Mouse (Mus musculus) cerebellum, postnatal 4 days (tissue): ENCODE measurements around the gene Lyrm1.
A peak's percentile ranks its signal among the peaks of the same experiment; 100 is the strongest.

Experiments used
- DNase-seq, 2 experiments: peaks; one replicate each; pipeline ENCODE4 v3.0.0; 2022; ENCODE audit warnings: low spot score in 2 of 2, mixed read lengths in 1 of 2

Lyrm1 gene

GRCm38 (mm10) chr7:119895639-119896512 lies at the start of gene Lyrm1, which contains the start of gene Dcun1d3:
Gene Lyrm1 (plus strand): TSS chr7:119895861.
Gene Dcun1d3 (minus strand): TSS chr7:119896298.
- peak; percentile 97 to 99 for DNase-seq

DNA sequence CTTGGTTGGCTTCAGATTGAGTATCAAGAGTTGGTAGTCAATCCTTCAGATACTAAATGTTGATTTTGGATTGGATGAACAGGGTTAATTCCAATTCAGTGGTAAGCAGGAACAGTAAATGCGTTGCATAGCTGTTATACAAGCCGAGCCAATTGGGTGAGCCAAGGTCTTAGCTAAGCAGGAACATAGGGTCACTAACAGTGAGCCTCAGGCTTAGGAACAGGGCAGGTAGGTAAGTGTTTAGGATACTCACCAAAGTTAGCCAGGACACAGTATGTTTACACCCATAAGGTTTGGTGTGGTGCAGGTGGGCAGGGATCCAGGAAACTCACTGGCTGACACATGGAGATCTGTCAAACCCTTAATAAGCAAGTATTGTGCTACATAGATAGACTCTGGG lies 48.3 kb upstream of the Lyrm1 start:
- no peak for DNase-seq

DNA sequence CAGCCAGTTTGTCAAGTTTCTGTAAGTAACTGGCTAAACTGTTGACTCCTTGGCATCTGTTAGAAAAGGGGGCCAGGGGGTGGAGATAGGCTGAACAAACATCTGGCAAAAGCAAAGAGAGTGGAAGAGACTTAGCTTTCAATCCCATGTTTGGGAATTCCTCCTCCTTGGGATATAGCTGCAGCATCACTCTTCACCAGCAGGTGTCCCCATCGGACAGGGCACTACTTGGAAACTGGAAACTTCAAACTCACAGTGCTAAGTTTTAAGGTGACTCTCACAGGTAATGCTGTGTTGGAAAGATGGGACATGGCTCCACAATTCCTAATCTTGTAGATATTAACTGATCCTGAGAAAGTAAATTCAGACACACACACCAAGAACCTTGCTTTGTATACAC lies 46.6 kb upstream of the Lyrm1 start:
- DNase-seq = peak; percentile 47 to 74

- no peak for DNase-seq
These were observed 44.9 kb upstream of the Lyrm1 start for GRCm38 (mm10) chr7:119850737-119851136.

DNA sequence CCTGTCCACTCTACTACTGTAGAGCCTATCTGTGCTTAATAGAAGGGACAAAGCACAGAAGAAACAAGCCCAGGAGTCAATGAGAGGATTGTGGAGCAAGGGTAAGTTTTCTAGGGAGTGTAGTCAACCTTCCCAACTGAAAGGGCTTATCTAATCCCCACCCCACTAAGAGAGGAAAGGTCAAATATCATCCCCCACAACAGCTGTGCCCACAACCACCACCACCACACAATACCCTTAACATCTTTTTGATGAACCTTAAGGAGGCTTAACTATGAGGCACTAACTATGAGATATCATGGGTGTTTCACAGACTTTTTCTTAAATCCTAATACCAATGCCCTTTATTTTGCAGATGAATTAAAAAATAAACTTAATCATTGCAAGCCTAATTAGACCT lies 43.2 kb upstream of the Lyrm1 start:
- no peak for DNase-seq

- DNase-seq = no peak
These were observed 42.5 kb upstream of the Lyrm1 start for GRCm38 (mm10) chr7:119853186-119853585.

DNA sequence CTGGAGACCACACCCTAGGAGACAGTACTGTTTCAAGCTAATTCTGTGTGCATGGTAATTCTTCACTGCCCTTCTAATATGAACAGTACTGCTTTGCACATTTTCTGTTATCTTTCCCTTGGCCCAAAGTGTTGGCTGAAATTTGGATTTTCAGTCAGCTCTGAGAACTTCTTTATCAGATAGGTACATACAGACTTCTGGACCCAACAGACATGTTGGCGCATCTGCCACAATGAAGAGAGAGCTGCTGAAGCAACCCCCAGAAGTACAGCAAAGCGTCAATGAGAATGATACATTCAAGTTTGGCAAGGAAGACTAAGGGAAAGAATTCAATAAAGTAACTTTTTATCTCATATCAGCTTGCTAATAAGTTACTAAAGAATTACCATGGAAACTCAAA lies 41.3 kb upstream of the Lyrm1 start:
- DNase-seq = no peak

DNA sequence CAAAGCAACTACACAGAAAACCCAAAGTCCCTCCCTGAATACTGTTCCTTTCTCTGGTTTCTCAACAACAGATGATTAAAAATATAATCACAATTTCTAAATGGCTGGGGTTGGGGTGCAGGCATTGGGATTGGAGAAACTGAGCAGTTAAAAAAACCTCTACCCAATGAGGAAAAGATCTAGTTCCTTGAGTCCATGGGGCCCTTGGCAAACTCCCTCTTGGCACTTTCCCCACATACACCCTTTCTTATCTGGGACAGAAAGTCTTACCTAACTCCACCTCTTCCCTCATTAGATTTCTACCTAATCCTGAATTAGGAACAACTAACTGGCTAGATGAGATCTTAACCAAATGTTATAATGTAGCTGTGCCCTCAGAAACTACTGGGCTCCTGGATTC lies 40.6 kb upstream of the Lyrm1 start:
- no peak for DNase-seq

DNA sequence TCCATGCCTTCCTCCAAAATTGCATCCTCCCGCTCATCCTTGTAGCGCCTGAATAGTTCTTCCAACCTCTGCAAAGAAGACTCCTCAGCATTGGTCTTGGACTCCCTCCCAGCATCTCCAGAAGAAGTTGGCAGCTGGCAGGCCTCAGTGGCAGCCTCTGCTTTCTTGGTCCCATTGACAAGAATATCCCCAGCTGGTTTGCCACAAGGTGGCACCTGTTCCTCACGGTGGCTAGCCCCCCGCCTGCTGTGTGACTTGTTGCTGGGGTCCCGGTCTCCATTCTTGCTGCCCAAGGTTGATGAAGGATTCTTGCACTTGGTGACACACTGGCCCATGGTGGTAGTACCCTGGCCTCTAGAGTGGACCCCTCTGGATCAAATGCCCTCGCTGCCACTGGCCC lies 36.2 kb upstream of the Lyrm1 start:
- DNase-seq = no peak

- no peak for DNase-seq
These were observed 35.5 kb upstream of the Lyrm1 start for GRCm38 (mm10) chr7:119860116-119860515.

DNA sequence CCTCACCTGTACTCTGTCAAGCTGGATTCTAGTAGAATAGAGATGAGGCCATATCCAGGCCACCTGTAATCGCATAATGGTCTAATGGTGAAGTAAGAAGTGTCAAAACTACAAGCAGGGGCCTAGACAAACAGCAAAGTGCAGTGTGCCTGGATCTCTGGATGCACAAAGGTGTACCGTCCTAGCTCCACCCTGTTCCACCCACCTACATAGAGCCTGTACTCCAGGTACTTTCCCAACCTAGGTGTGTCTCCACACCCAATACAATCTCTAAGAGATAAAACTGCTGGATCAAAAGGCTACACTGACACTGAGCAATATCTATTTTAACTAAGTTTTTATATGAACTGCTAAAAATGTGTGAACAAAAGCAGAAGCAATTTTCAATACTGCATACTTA lies 35.1 kb upstream of the Lyrm1 start:
- DNase-seq = no peak

GRCm38 (mm10) chr7:119860971-119861334 lies 34.7 kb upstream of the Lyrm1 start:
- DNase-seq = no peak

GRCm38 (mm10) chr7:119861335-119862091 lies 34.1 kb upstream of the Lyrm1 start:
- peak in 1 of 2 experiments; percentile 5 for DNase-seq

GRCm38 (mm10) chr7:119862167-119862566 lies 33.5 kb upstream of the Lyrm1 start:
- DNase-seq = no peak

- DNase-seq = no peak
These were observed 31.2 kb upstream of the Lyrm1 start for GRCm38 (mm10) chr7:119864500-119864899.

GRCm38 (mm10) chr7:119866136-119866535 lies 29.5 kb upstream of the Lyrm1 start:
- DNase-seq = no peak

GRCm38 (mm10) chr7:119872204-119872603 lies 23.5 kb upstream of the Lyrm1 start:
- no peak for DNase-seq

GRCm38 (mm10) chr7:119873050-119873449 lies 22.6 kb upstream of the Lyrm1 start:
- DNase-seq = no peak

DNA sequence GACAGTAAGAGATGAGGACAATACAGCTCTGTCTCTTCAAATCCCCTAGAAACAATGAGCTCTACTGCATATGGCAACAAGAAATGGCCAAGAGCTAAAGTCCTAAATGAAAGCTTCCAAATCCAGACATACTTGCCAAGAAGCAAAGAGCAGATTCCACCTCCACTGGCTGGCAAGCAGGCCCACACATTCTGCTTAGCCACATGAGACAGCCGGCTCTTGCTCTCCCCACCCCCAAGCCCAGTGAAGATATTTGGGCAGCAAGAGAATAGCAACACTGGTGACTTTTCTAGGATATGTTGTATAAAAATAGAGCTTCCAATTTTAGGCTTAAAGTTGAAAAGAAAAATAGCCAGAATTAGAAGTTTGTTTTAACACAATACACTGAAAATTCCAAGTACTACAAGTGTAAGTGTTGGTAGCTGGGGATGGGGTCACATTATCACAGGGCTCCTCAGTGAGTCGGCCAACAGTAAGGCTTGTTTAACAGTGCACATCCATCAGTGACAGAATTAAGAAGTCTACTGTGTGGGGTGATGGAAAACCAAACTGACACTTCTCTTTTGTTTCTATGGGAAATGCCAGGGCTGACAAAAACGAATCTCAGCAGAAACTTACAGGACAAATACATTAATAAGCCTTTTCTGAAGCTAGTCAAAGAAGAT lies 19.8 kb upstream of the Lyrm1 start:
- DNase-seq = no peak

DNA sequence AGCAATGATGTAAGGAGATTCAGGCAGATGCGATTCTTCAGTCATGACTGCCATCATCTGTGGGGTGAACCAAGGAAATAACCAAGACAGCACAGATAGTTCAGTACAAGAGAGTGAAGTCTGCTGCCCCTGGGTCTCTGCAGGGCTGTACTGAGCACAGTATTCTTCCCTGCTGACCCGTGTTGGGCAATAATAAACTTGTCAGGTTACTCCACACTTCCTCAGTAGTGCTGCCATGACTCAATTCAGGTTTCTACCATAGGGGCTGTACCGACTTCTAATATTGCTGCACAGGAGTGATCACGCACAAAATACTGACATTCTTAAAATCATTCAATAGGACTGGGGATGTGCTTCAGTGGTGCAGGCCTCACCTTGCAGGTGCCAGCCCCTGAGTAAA lies 16.5 kb upstream of the Lyrm1 start:
- no peak for DNase-seq

DNA sequence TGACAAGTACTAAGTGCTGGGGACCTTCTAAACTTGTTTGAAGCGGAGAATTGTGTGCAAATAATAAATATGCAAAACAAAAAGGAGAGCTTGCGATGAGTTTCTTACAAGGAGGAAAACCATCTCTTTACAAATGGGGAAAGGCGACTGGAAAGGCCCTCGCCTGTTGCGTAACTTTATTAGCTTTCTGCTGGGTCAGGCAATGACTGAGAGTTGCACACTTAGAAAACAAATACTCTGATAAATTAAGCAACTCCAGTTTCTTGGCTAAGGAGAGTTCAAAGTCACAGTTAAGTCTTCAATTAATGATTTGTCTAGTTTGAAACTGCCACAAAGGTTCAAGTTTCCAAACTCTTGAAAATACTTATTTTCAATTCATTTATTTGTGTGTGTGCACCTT lies 15.3 kb upstream of the Lyrm1 start:
- no peak for DNase-seq

- DNase-seq = no peak
These were observed 14.4 kb upstream of the Lyrm1 start for GRCm38 (mm10) chr7:119881229-119881628.
